Mouse (Mus musculus) WW6 (cell line): ENCODE measurements around the gene Dscaml1.

Source experiments
- DNase-seq: peaks from one replicate; pipeline ENCODE4 v3.0.0-alpha.2; 2013; ENCODE audit warnings: low read depth, low spot score

Gene Dscaml1

GRCm38 (mm10) chr9:45566843-45567578 is 140.6 kb downstream of the Dscaml1 start:
- no peak for DNase-seq

- DNase-seq: no peak
These were observed 143.3 kb downstream of the Dscaml1 start for GRCm38 (mm10) chr9:45569680-45570079.

- DNase-seq: no peak
These were observed 143.9 kb downstream of the Dscaml1 start for GRCm38 (mm10) chr9:45570346-45570745.

- DNase-seq: no peak
These were observed 146.5 kb downstream of the Dscaml1 start for GRCm38 (mm10) chr9:45572787-45573492.

GRCm38 (mm10) chr9:45573493-45573815 is 147.0 kb downstream of the Dscaml1 start:
- DNase-seq: no peak

- DNase-seq: no peak
These were observed 147.6 kb downstream of the Dscaml1 start for GRCm38 (mm10) chr9:45574021-45574420.

- no peak for DNase-seq
These were observed 153.8 kb downstream of the Dscaml1 start for GRCm38 (mm10) chr9:45580069-45580795.

GRCm38 (mm10) chr9:45586475-45586874 is 160.0 kb downstream of the Dscaml1 start:
- no peak for DNase-seq

GRCm38 (mm10) chr9:45587704-45588103 is 161.3 kb downstream of the Dscaml1 start:
- no peak for DNase-seq

- DNase-seq: peak; percentile 5
These were observed 163.4 kb downstream of the Dscaml1 start for GRCm38 (mm10) chr9:45589867-45590266.

GRCm38 (mm10) chr9:45591061-45591460 is 164.6 kb downstream of the Dscaml1 start:
- no peak for DNase-seq

GRCm38 (mm10) chr9:45592374-45592773 is 165.9 kb downstream of the Dscaml1 start:
- no peak for DNase-seq

- DNase-seq: no peak
These were observed 171.7 kb downstream of the Dscaml1 start for GRCm38 (mm10) chr9:45598117-45598516.

- no peak for DNase-seq
These were observed 172.9 kb downstream of the Dscaml1 start for GRCm38 (mm10) chr9:45599377-45599776.

- no peak for DNase-seq
These were observed 180.9 kb downstream of the Dscaml1 start for GRCm38 (mm10) chr9:45607337-45607736.

GRCm38 (mm10) chr9:45608097-45609031 is 181.9 kb downstream of the Dscaml1 start:
- no peak for DNase-seq

GRCm38 (mm10) chr9:45610336-45611060 is 184.1 kb downstream of the Dscaml1 start:
- DNase-seq: no peak

- no peak for DNase-seq
These were observed 188.2 kb downstream of the Dscaml1 start for GRCm38 (mm10) chr9:45614616-45615015.

- no peak for DNase-seq
These were observed 191.5 kb downstream of the Dscaml1 start for GRCm38 (mm10) chr9:45617889-45618288.

- no peak for DNase-seq
These were observed 192.0 kb downstream of the Dscaml1 start for GRCm38 (mm10) chr9:45618443-45618842.

GRCm38 (mm10) chr9:45620049-45620448 is 193.6 kb downstream of the Dscaml1 start:
- no peak for DNase-seq
